Mouse (Mus musculus): ENCODE data around the gene Gfod1.

Gene Gfod1

GRCm38 (mm10) chr13:43199282-43199681 is 104.7 kb downstream of the Gfod1 start:
- DNase-seq, result no peak

- DNase-seq, result no peak
These were observed 106.8 kb downstream of the Gfod1 start for GRCm38 (mm10) chr13:43197187-43197586.

- DNase-seq, result no peak
These were observed 108.0 kb downstream of the Gfod1 start for GRCm38 (mm10) chr13:43196000-43196399.

- no peak for DNase-seq
These were observed 110.0 kb downstream of the Gfod1 start for GRCm38 (mm10) chr13:43193932-43194331.

GRCm38 (mm10) chr13:43193266-43193665 is 110.7 kb downstream of the Gfod1 start:
- DNase-seq, result no peak

GRCm38 (mm10) chr13:43191741-43192192 is 112.2 kb downstream of the Gfod1 start:
- no peak for DNase-seq

- DNase-seq, result no peak
These were observed 112.7 kb downstream of the Gfod1 start for GRCm38 (mm10) chr13:43191290-43191689.

- no peak for DNase-seq
These were observed 116.2 kb downstream of the Gfod1 start for GRCm38 (mm10) chr13:43187736-43188135.

- DNase-seq, result no peak
These were observed 120.5 kb downstream of the Gfod1 start for GRCm38 (mm10) chr13:43183248-43184055.

- peak; percentile 32 to 42 for DNase-seq
These were observed 121.3 kb downstream of the Gfod1 start for GRCm38 (mm10) chr13:43182465-43183201.

- DNase-seq, result no peak
These were observed 122.9 kb downstream of the Gfod1 start for GRCm38 (mm10) chr13:43181104-43181503.

- no peak for DNase-seq
These were observed 126.7 kb downstream of the Gfod1 start for GRCm38 (mm10) chr13:43177317-43177716.

- no peak for DNase-seq
These were observed 127.3 kb downstream of the Gfod1 start for GRCm38 (mm10) chr13:43176676-43177075.

GRCm38 (mm10) chr13:43173262-43173661 is 130.7 kb downstream of the Gfod1 start:
- DNase-seq, result peak; percentile 39 to 62

- no peak for DNase-seq
These were observed 131.8 kb downstream of the Gfod1 start for GRCm38 (mm10) chr13:43172036-43172713.

- DNase-seq, result peak; percentile 96
These were observed 132.8 kb downstream of the Gfod1 start, which contains the start of gene Tbc1d7 for GRCm38 (mm10) chr13:43171020-43171710. Gene Tbc1d7 (minus strand): TSS chr13:43171501.

GRCm38 (mm10) chr13:43167721-43168120 is 136.3 kb downstream of the Gfod1 start:
- DNase-seq, result no peak

- no peak for DNase-seq
These were observed 144.5 kb downstream of the Gfod1 start for GRCm38 (mm10) chr13:43159429-43159828.

GRCm38 (mm10) chr13:43158281-43158680 is 145.7 kb downstream of the Gfod1 start:
- DNase-seq, result no peak

- no peak for DNase-seq
These were observed 146.6 kb downstream of the Gfod1 start for GRCm38 (mm10) chr13:43157370-43157769.

- no peak for DNase-seq
These were observed 151.9 kb downstream of the Gfod1 start for GRCm38 (mm10) chr13:43152005-43152520.

- no peak for DNase-seq
These were observed 154.3 kb downstream of the Gfod1 start for GRCm38 (mm10) chr13:43149661-43150060.
